Mouse (Mus musculus) MEL (cell line): ENCODE data around the gene Mus81. TPM values are rescaled to one million over a fixed set of nuclear protein-coding genes. Genes with fewer than 3 reads are reported as not detected.
A peak's percentile ranks its signal among the peaks of the same experiment; 100 is the strongest.

Experiments used
- DNase-seq: peaks from one replicate; pipeline ENCODE4 v3.0.0; 2011; ENCODE audit warnings: low read depth, low spot score
- H3K27ac ChIP-seq: 2 replicates; pipeline ENCODE4 v1.5.1; 2012; ENCODE audit warnings: low read depth, mild to moderate bottlenecking, control low read depth, low read length, moderate library complexity; ENCODE audit not compliant: control insufficient read depth
- H3K27me3 ChIP-seq, 2 experiments: fragments of 150-350 bp in 1 of 2; sonication (generic) in 1 of 2; 2 replicates each; pipeline ENCODE4 v1.6.1; 2012; ENCODE audit warnings: low read length in 2 of 2, mild to moderate bottlenecking in 2 of 2, improper control_type of control experiment in 1 of 2, moderate library complexity in 1 of 2; ENCODE audit not compliant: insufficient read depth in 2 of 2, control insufficient read depth in 1 of 2
- H3K36me3 ChIP-seq, 2 experiments: 2 replicates each; pipeline ENCODE4 v1.6.1; 2012 to 2014; ENCODE audit warnings: low read length in 2 of 2, improper control_type of control experiment in 1 of 2, inconsistent platforms in 1 of 2, mild to moderate bottlenecking in 1 of 2; ENCODE audit not compliant: insufficient read depth in 2 of 2, control insufficient read depth in 1 of 2
- H3K4me1 ChIP-seq, 2 experiments: fragments of 150-350 bp in 1 of 2; sonication (generic) in 1 of 2; 2 replicates each; pipeline ENCODE4 v1.6.1; 2012; ENCODE audit warnings: low read length in 2 of 2, improper control_type of control experiment in 1 of 2, mild to moderate bottlenecking in 1 of 2; ENCODE audit not compliant: insufficient read depth in 2 of 2, control insufficient read depth in 1 of 2
- H3K4me3 ChIP-seq, 2 experiments: fragments of 150-350 bp in 1 of 2; sonication (generic) in 1 of 2; 2 replicates each; pipeline ENCODE4 v1.5.1; 2012; ENCODE audit warnings: low read depth in 2 of 2, low read length in 2 of 2, mild to moderate bottlenecking in 2 of 2, moderate library complexity in 2 of 2, control low read depth in 1 of 2, improper control_type of control experiment in 1 of 2; ENCODE audit not compliant: control insufficient read depth in 1 of 2, insufficient read depth in 1 of 2
- H3K79me2 ChIP-seq: 2 replicates; pipeline ENCODE4 v1.6.1; 2012; ENCODE audit warnings: mild to moderate bottlenecking, low read length, moderate library complexity; ENCODE audit not compliant: control insufficient read depth, poor library complexity, insufficient read depth
- H3K9ac ChIP-seq: 2 replicates; pipeline ENCODE4 v1.6.1; 2012; ENCODE audit warnings: low read depth, mild to moderate bottlenecking, control low read depth, low read length, moderate library complexity; ENCODE audit not compliant: control insufficient read depth, poor library complexity, severe bottlenecking
- H3K9me3 ChIP-seq: fragments of 150-350 bp; sonication (generic); replicated peaks from 2 replicates; pipeline ENCODE4 v1.6.1; 2012; ENCODE audit warnings: mild to moderate bottlenecking, low read length, improper control_type of control experiment, moderate library complexity; ENCODE audit not compliant: insufficient read depth
- CHD1 ChIP-seq: IDR thresholded peaks from 2 replicates; pipeline ENCODE4 v1.6.1; 2012; ENCODE audit warnings: low read depth, mild to moderate bottlenecking, inconsistent platforms, low read length, improper control_type of control experiment
- CHD2 ChIP-seq: IDR thresholded peaks from 2 replicates; pipeline ENCODE4 v1.6.1; 2011; ENCODE audit warnings: low read length, improper control_type of control experiment
- CTCF ChIP-seq, 3 experiments: IDR thresholded peaks in 2 of 3; conservative IDR thresholded peaks in 1 of 3; 2 replicates each; pipeline ENCODE4 v1.5.1; 2011 to 2012; ENCODE audit warnings: low read length in 3 of 3, low read depth in 2 of 3, mild to moderate bottlenecking in 2 of 3, improper control_type of control experiment in 1 of 3, inconsistent platforms in 1 of 3, mixed read lengths in 1 of 3, moderate library complexity in 1 of 3; ENCODE audit not compliant: control insufficient read depth in 1 of 3, insufficient read depth in 1 of 3, poor library complexity in 1 of 3, severe bottlenecking in 1 of 3
- ELF1 ChIP-seq: IDR thresholded peaks from 2 replicates; pipeline ENCODE4 v1.6.1; 2014; ENCODE audit warnings: low read depth, mild to moderate bottlenecking, inconsistent platforms, low read length, improper control_type of control experiment, moderate library complexity
- EP300 ChIP-seq, 2 experiments: IDR thresholded peaks; 2 replicates each; pipeline ENCODE4 v1.6.1; 2011; ENCODE audit warnings: improper control_type of control experiment in 2 of 2, low read length in 2 of 2, low read depth in 1 of 2, mild to moderate bottlenecking in 1 of 2
- ETS1 ChIP-seq: IDR thresholded peaks from 2 replicates; pipeline ENCODE4 v1.6.1; 2012; ENCODE audit warnings: low read depth, mild to moderate bottlenecking, inconsistent platforms, low read length, improper control_type of control experiment, moderate library complexity
- GABPA ChIP-seq: IDR thresholded peaks from 2 replicates; pipeline ENCODE4 v1.6.1; 2012; ENCODE audit warnings: low read depth, mild to moderate bottlenecking, inconsistent platforms, low read length, improper control_type of control experiment, moderate library complexity
- GATA1 ChIP-seq: IDR thresholded peaks from 2 replicates; pipeline ENCODE4 v1.6.1; 2011; ENCODE audit warnings: low read depth, low read length, improper control_type of control experiment
- HCFC1 ChIP-seq: IDR thresholded peaks from 2 replicates; pipeline ENCODE4 v1.6.1; 2012; ENCODE audit warnings: low read depth, mild to moderate bottlenecking, inconsistent platforms, low read length, improper control_type of control experiment, moderate library complexity
- JUND ChIP-seq: IDR thresholded peaks from 2 replicates; pipeline ENCODE4 v1.6.1; 2011; ENCODE audit warnings: low read depth, mild to moderate bottlenecking, improper control_type of control experiment, low read length
- MAX ChIP-seq: IDR thresholded peaks from 2 replicates; pipeline ENCODE4 v1.6.1; 2011; ENCODE audit warnings: low read length, improper control_type of control experiment
- MEF2A ChIP-seq: IDR thresholded peaks from 2 replicates; pipeline ENCODE4 v1.6.1; 2014; ENCODE audit warnings: low read depth, mild to moderate bottlenecking, inconsistent platforms, low read length, improper control_type of control experiment; ENCODE audit not compliant: poor library complexity, insufficient replicate concordance, severe bottlenecking; ENCODE audit errors: extremely low read depth
- MYB ChIP-seq: IDR thresholded peaks from 2 replicates; pipeline ENCODE4 v1.6.1; 2011; ENCODE audit warnings: mild to moderate bottlenecking, low read depth, low read length, improper control_type of control experiment
- MYC ChIP-seq: IDR thresholded peaks from 2 replicates; pipeline ENCODE4 v1.6.1; 2011; ENCODE audit warnings: low read depth, mild to moderate bottlenecking, low read length, improper control_type of control experiment, moderate library complexity
- NRF1 ChIP-seq: IDR thresholded peaks from 2 replicates; pipeline ENCODE4 v1.6.1; 2014; ENCODE audit warnings: low read depth, mild to moderate bottlenecking, inconsistent platforms, low read length, improper control_type of control experiment, moderate library complexity; ENCODE audit not compliant: poor library complexity, insufficient read depth, severe bottlenecking
- POLR2A ChIP-seq, 2 experiments: IDR thresholded peaks; 2 replicates each; pipeline ENCODE4 v1.6.1; 2011 to 2012; ENCODE audit warnings: low read length in 2 of 2, mild to moderate bottlenecking in 2 of 2, control low read depth in 1 of 2, improper control_type of control experiment in 1 of 2, low read depth in 1 of 2, moderate library complexity in 1 of 2; ENCODE audit not compliant: control insufficient read depth in 1 of 2, insufficient read depth in 1 of 2, poor library complexity in 1 of 2
- POLR2AphosphoS2 ChIP-seq: IDR thresholded peaks from 2 replicates; pipeline ENCODE4 v1.6.1; 2011; ENCODE audit warnings: low read length, improper control_type of control experiment
- POLR2AphosphoS5 ChIP-seq: IDR thresholded peaks from 2 replicates; pipeline ENCODE4 v1.6.1; 2012; ENCODE audit warnings: low read depth, borderline replicate concordance, mild to moderate bottlenecking, inconsistent platforms, low read length, moderate library complexity, mixed read lengths
- RAD21 ChIP-seq: IDR thresholded peaks from 2 replicates; pipeline ENCODE4 v1.6.1; 2011; ENCODE audit warnings: mild to moderate bottlenecking, low read depth, low read length, improper control_type of control experiment
- SIN3A ChIP-seq: IDR thresholded peaks from 2 replicates; pipeline ENCODE4 v1.6.1; 2012; ENCODE audit warnings: low read length, improper control_type of control experiment, inconsistent platforms
- SMC3 ChIP-seq: IDR thresholded peaks from 2 replicates; pipeline ENCODE4 v1.6.1; 2011; ENCODE audit warnings: low read depth, low read length, improper control_type of control experiment
- TAL1 ChIP-seq: IDR thresholded peaks from 2 replicates; pipeline ENCODE4 v1.6.1; 2012; ENCODE audit warnings: mild to moderate bottlenecking, inconsistent platforms, low read length, moderate library complexity, mixed read lengths
- TCF12 ChIP-seq: IDR thresholded peaks from 2 replicates; pipeline ENCODE4 v1.6.1; 2014; ENCODE audit warnings: low read depth, mild to moderate bottlenecking, inconsistent platforms, low read length, improper control_type of control experiment, moderate library complexity
- UBTF ChIP-seq: IDR thresholded peaks from 2 replicates; pipeline ENCODE4 v1.6.1; 2012; ENCODE audit warnings: low read depth, mild to moderate bottlenecking, inconsistent platforms, low read length, improper control_type of control experiment, moderate library complexity, borderline replicate concordance; ENCODE audit not compliant: insufficient read depth
- USF1 ChIP-seq: IDR thresholded peaks from 2 replicates; pipeline ENCODE4 v1.6.1; 2014; ENCODE audit warnings: low read depth, mild to moderate bottlenecking, inconsistent platforms, low read length, improper control_type of control experiment, moderate library complexity
- ZC3H11A ChIP-seq: IDR thresholded peaks from 2 replicates; pipeline ENCODE4 v1.6.1; 2012; ENCODE audit warnings: low read depth, mild to moderate bottlenecking, inconsistent platforms, low read length, improper control_type of control experiment
- ZKSCAN1 ChIP-seq: IDR thresholded peaks from 2 replicates; pipeline ENCODE4 v1.6.1; 2012; ENCODE audit warnings: low read depth, mild to moderate bottlenecking, inconsistent platforms, low read length, improper control_type of control experiment, moderate library complexity
- ZMIZ1 ChIP-seq: IDR thresholded peaks from 2 replicates; pipeline ENCODE4 v1.6.1; 2012; ENCODE audit warnings: low read depth, mild to moderate bottlenecking, inconsistent platforms, low read length, improper control_type of control experiment, moderate library complexity
- ZNF384 ChIP-seq: IDR thresholded peaks from 2 replicates; pipeline ENCODE4 v1.6.1; 2012; ENCODE audit warnings: low read depth, mild to moderate bottlenecking, inconsistent platforms, low read length, improper control_type of control experiment
- polyA plus RNA-seq, 2 experiments: library from polyadenylated mRNA; stranded (reverse) in 1 of 2; unstranded in 1 of 2; fragments of >175 nt in 1 of 2; fragments of >200 nt in 1 of 2; gene quantifications; 2 replicates each; pipeline versions ENCODE4 v1.2.1 to v1.2.4; 2012; ENCODE audit warnings: low replicate concordance in 2 of 2, low read depth in 1 of 2; ENCODE audit not compliant: insufficient read length in 2 of 2, insufficient read depth in 1 of 2, missing spikeins in 1 of 2
- total RNA-seq: library from RNA; depleted of rRNA; stranded (reverse); fragments of 300-350 nt; gene quantifications from 2 replicates; pipeline ENCODE4 v1.2.3, GENCODE M21; 2012

Gene Mus81
- total and polyA plus RNA-seq, 3 experiments, result 38.9 to 50.5 TPM; not detected in 1

DNA sequence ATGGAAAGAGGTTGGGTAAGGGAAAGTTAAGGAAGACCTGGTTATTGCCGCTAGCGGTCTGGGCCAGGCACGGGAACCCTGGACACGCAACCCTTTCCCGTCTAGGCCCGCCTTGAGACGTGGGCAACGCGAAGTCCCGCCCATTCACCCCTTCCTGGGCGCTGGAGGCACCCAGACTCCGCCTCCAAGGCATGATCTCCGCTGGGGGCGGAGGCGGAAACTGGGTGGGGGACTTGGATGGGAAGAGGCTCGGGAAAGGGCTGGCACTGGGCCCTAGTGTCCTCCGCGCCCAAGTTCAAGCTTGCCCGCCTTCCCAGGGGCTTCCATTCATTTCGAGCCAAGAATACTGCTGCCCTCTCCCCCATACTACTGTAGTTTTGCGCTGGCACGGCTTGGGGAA, 14.5 kb downstream of the Mus81 start, which contains the start of gene Efemp2 (continued):
- TF ChIP-seq CHD2 (no peak), CTCF (IDR thresholded peaks at IDR 0.05 in 2 of 3, conservative IDR thresholded peaks at IDR 0.05 in 1 of 3; ENCODE audit: control insufficient read depth in 1 of 3, insufficient read depth in 1 of 3, low read depth in 2 of 3, low read length in 3 of 3, poor library complexity in 1 of 3, severe bottlenecking in 1 of 3) (no peak; a peak in 1 of 6 replicates), USF1 (peak; percentile 34; the same call in 1 of the 2 replicates), SIN3A (peak; percentile 76), ZKSCAN1 (no peak), TCF12 (peak; percentile 54; the same call in 1 of the 2 replicates), ETS1 (peak; percentile 43; the same call in 1 of the 2 replicates), POLR2A (IDR thresholded peaks at IDR 0.05; ENCODE audit: control insufficient read depth in 1 of 2, insufficient read depth in 1 of 2, low read depth in 1 of 2, low read length in 2 of 2, poor library complexity in 1 of 2) (peak; percentile 37 to 64; a peak in 2 of 4 replicates), MYB (no peak), SMC3 (no peak)
- TF ChIP-seq, all 39 proteins: peak for 16

DNA sequence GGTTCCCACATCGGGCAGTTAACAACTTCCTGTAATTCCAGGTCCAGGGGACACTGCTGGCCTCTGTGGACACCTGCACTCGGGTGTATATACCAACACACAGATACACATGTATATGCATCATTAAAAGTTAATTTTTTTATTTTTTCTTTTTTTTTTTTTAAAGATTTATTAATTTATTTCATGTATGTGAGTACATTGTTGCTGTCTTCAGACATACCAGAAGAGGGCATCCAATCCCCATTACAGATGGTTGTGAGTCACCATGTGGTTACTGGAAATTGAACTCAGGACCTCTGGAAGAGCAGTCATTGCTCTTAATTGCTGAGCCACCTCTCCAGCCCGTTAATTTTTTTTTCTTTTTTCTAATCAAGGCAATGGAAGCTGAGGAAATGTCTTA, 15.3 kb downstream of the Mus81 start:
- Histone ChIP-seq H3K27me3 (no peaks in the 10 kb centered on the region), H3K36me3 (peaks cover 0 to 4% of the 10 kb centered on the region in 2 experiments; a peak in 2 of 4 replicates), H3K4me3 (no peak overlapping the region), H3K9ac (no peak overlapping the region; the same call in 1 of the 2 replicates), H3K79me2 (no peaks in the 10 kb centered on the region; the same call in 1 of the 2 replicates), H3K27ac (peak overlapping the region; percentile 72), H3K4me1 (peaks cover 0 to 10% of the 10 kb centered on the region in 2 experiments; a peak in 1 of 4 replicates), H3K9me3 (no peaks in the 10 kb centered on the region)
- no peak for TF ChIP-seq ZKSCAN1
- TF ChIP-seq ELF1, result no peak
- TF ChIP-seq HCFC1, result no peak
- no peak for TF ChIP-seq POLR2AphosphoS2
- no peak for TF ChIP-seq NRF1
- peak; percentile 22; the same call in 1 of the 2 replicates for TF ChIP-seq SMC3
- no peak for TF ChIP-seq UBTF
- no peak for TF ChIP-seq POLR2AphosphoS5
- TF ChIP-seq TAL1, result no peak
- no peak for TF ChIP-seq CHD2
- no peak for TF ChIP-seq EP300 (IDR thresholded peaks at IDR 0.05; ENCODE audit: low read depth in 1 of 2, low read length in 2 of 2)
- no peak for TF ChIP-seq ETS1
- TF ChIP-seq MAX, result 0 out of 2 replicates have a peak, but pooled peaks have one; percentile 3
- TF ChIP-seq USF1, result no peak
- no peak for TF ChIP-seq CHD1
- TF ChIP-seq CTCF (IDR thresholded peaks at IDR 0.05 in 2 of 3, conservative IDR thresholded peaks at IDR 0.05 in 1 of 3; ENCODE audit: control insufficient read depth in 1 of 3, insufficient read depth in 1 of 3, low read depth in 2 of 3, low read length in 3 of 3, poor library complexity in 1 of 3, severe bottlenecking in 1 of 3), result peak; percentile 8 to 48 (median 9); a peak in 3 of 6 replicates
- no peak for TF ChIP-seq GATA1
- TF ChIP-seq JUND, result 0 out of 2 replicates have a peak, but pooled peaks have one; percentile 49
- no peak for TF ChIP-seq ZC3H11A
- TF ChIP-seq ZNF384, result peak; percentile 56
- TF ChIP-seq MYC, result peak; percentile 86
- no peak for TF ChIP-seq GABPA
- no peak for TF ChIP-seq MEF2A
- TF ChIP-seq RAD21, result peak; percentile 56
- TF ChIP-seq ZMIZ1, result no peak
- peak; percentile 73 for DNase-seq
